Mouse (Mus musculus) midbrain, embryonic 12.5 days (tissue): Measurements from ENCODE around the gene Prkcb. TPM values are rescaled to one million over a fixed set of nuclear protein-coding genes. Genes with fewer than 3 reads are reported as not detected.

ENCODE experiments used
- ATAC-seq: fragments of 200-750 bp; cut with Nextera tagmentation; 2 replicates; pipeline ENCODE4 v1.8.0; 2017; ENCODE audit warnings: low read depth, moderate TSS enrichment, moderate library complexity; ENCODE audit not compliant: low FRiP score
- H3K27ac ChIP-seq: fragments of 300-500 bp; sonication (generic); replicated peaks from 2 replicates; pipeline ENCODE4 v1.5.1; 2016; ENCODE audit warnings: mild to moderate bottlenecking
- H3K27me3 ChIP-seq: fragments of 300-500 bp; sonication (generic); 2 replicates; pipeline ENCODE4 v1.6.1; 2016; ENCODE audit warnings: mild to moderate bottlenecking
- H3K36me3 ChIP-seq: fragments of 300-500 bp; sonication (generic); 2 replicates; pipeline ENCODE4 v1.6.1; 2016
- H3K4me1 ChIP-seq: fragments of 300-500 bp; sonication (generic); 2 replicates; pipeline ENCODE4 v1.6.1; 2016
- H3K4me2 ChIP-seq: fragments of 300-500 bp; sonication (generic); replicated peaks from 2 replicates; pipeline ENCODE4 v1.6.1; 2016; ENCODE audit warnings: mild to moderate bottlenecking, moderate library complexity
- H3K4me3 ChIP-seq: fragments of 300-500 bp; sonication (generic); 2 replicates; pipeline ENCODE4 v1.5.1; 2016; ENCODE audit warnings: mild to moderate bottlenecking
- H3K9ac ChIP-seq: fragments of 300-500 bp; sonication (generic); replicated peaks from 2 replicates; pipeline ENCODE4 v1.6.1; 2016; ENCODE audit warnings: mild to moderate bottlenecking, moderate library complexity
- H3K9me3 ChIP-seq: fragments of 300-500 bp; sonication (generic); 2 replicates; pipeline ENCODE4 v1.6.1; 2016; ENCODE audit warnings: mild to moderate bottlenecking
- WGBS: fragments of 180-500 bp; shearing (Covaris S2); methylation state at CpG from one replicate; pipeline ENCODE4 v1.1.7; 2016; 5-methylcytosine and 5-hydroxymethylcytosine counted together
- polyA plus RNA-seq: library from polyadenylated mRNA; unstranded; fragments of >200 nt; fragmentation: Nextera tagmentation; extraction: Ambion mirVana; gene quantifications from 2 replicates; pipeline ENCODE4 v1.2.1, GENCODE M21; 2016

Prkcb gene
- polyA plus RNA-seq, 1 experiment from 2014 or later: 24.2 TPM

- Histone ChIP-seq H3K36me3 (no peaks in the 10 kb centered on the region), H3K4me2 (no peak overlapping the region), H3K9ac (no peak overlapping the region), H3K27ac (no peak overlapping the region), H3K4me1 (no peaks in the 10 kb centered on the region), H3K27me3 (no peaks in the 10 kb centered on the region), H3K9me3 (no peaks in the 10 kb centered on the region), H3K4me3 (no peak overlapping the region)
- 90% methylated on average over 9 of the region's 9 CpGs for WGBS
- no peak for ATAC-seq
Measured at GRCm38 (mm10) chr7:122415387-122415786, 126.8 kb downstream of the Prkcb start.

GRCm38 (mm10) chr7:122415904-122416303 is 127.4 kb downstream of the Prkcb start:
- H3K9ac ChIP-seq: no peak overlapping the region
- no peaks in the 10 kb centered on the region for H3K4me1 ChIP-seq
- H3K36me3 ChIP-seq: no peaks in the 10 kb centered on the region
- no peaks in the 10 kb centered on the region for H3K27me3 ChIP-seq
- H3K27ac ChIP-seq: no peak overlapping the region
- no peaks in the 10 kb centered on the region for H3K9me3 ChIP-seq
- WGBS: 69% methylated on average over 12 of the region's 12 CpGs
- no peak for ATAC-seq
- H3K4me2 ChIP-seq: no peak overlapping the region
- no peak overlapping the region for H3K4me3 ChIP-seq

- ATAC-seq: no peak
- no peak overlapping the region for H3K4me3 ChIP-seq
- H3K9ac ChIP-seq: no peak overlapping the region
- no peaks in the 10 kb centered on the region for H3K9me3 ChIP-seq
- no peak overlapping the region for H3K27ac ChIP-seq
- H3K4me2 ChIP-seq: no peak overlapping the region
- H3K36me3 ChIP-seq: no peaks in the 10 kb centered on the region
- WGBS: 82% methylated on average over 3 of the region's 3 CpGs
- no peaks in the 10 kb centered on the region for H3K27me3 ChIP-seq
- peaks cover 2% of the 10 kb centered on the region; the same call in 1 of the 2 replicates for H3K4me1 ChIP-seq
Measured at GRCm38 (mm10) chr7:122418551-122418950, 130.0 kb downstream of the Prkcb start.

GRCm38 (mm10) chr7:122423816-122424215 is 135.3 kb downstream of the Prkcb start:
- WGBS: 71% methylated on average over 4 of the region's 4 CpGs
- no peak for ATAC-seq

GRCm38 (mm10) chr7:122429134-122429533 is 140.6 kb downstream of the Prkcb start:
- H3K4me1 ChIP-seq: no peaks in the 10 kb centered on the region
- H3K4me2 ChIP-seq: no peak overlapping the region
- H3K27ac ChIP-seq: no peak overlapping the region
- H3K36me3 ChIP-seq: no peaks in the 10 kb centered on the region
- no peak for ATAC-seq
- 89% methylated on average over 5 of the region's 5 CpGs for WGBS
- no peaks in the 10 kb centered on the region for H3K27me3 ChIP-seq
- no peaks in the 10 kb centered on the region for H3K9me3 ChIP-seq
- H3K9ac ChIP-seq: no peak overlapping the region
- H3K4me3 ChIP-seq: no peak overlapping the region

More at GRCm38 (mm10) chr7:122423816-122424215, 135.3 kb downstream of the Prkcb start:
- Histone ChIP-seq H3K4me2 (no peak overlapping the region), H3K4me1 (peaks cover 2% of the 10 kb centered on the region; the same call in 1 of the 2 replicates), H3K4me3 (no peak overlapping the region), H3K27ac (no peak overlapping the region), H3K27me3 (no peaks in the 10 kb centered on the region), H3K9me3 (no peaks in the 10 kb centered on the region), H3K9ac (no peak overlapping the region), H3K36me3 (no peaks in the 10 kb centered on the region)

- Histone ChIP-seq H3K4me2 (no peak overlapping the region), H3K4me1 (no peaks in the 10 kb centered on the region), H3K27ac (no peak overlapping the region), H3K27me3 (no peaks in the 10 kb centered on the region), H3K4me3 (no peak overlapping the region), H3K9me3 (no peaks in the 10 kb centered on the region), H3K9ac (no peak overlapping the region), H3K36me3 (no peaks in the 10 kb centered on the region)
- ATAC-seq: no peak
- WGBS: 86% methylated on average over 4 of the region's 4 CpGs
Measured at GRCm38 (mm10) chr7:122432401-122432800, 143.8 kb downstream of the Prkcb start.

GRCm38 (mm10) chr7:122433377-122433776 is 144.8 kb downstream of the Prkcb start:
- Histone ChIP-seq H3K4me3 (no peak overlapping the region), H3K36me3 (no peaks in the 10 kb centered on the region), H3K4me2 (no peak overlapping the region), H3K27ac (no peak overlapping the region), H3K4me1 (no peaks in the 10 kb centered on the region), H3K9ac (no peak overlapping the region), H3K27me3 (no peaks in the 10 kb centered on the region), H3K9me3 (no peaks in the 10 kb centered on the region)
- 91% methylated on average over 5 of the region's 5 CpGs for WGBS
- no peak for ATAC-seq

- H3K27me3 ChIP-seq: no peaks in the 10 kb centered on the region
- no peak overlapping the region for H3K9ac ChIP-seq
- H3K9me3 ChIP-seq: no peaks in the 10 kb centered on the region
- no peaks in the 10 kb centered on the region for H3K36me3 ChIP-seq
- 87% methylated on average over 4 of the region's 4 CpGs for WGBS
- H3K27ac ChIP-seq: no peak overlapping the region
- H3K4me2 ChIP-seq: no peak overlapping the region
- no peaks in the 10 kb centered on the region for H3K4me1 ChIP-seq
- no peak for ATAC-seq
- no peak overlapping the region for H3K4me3 ChIP-seq
Measured at GRCm38 (mm10) chr7:122434941-122435340, 146.4 kb downstream of the Prkcb start.

GRCm38 (mm10) chr7:122435561-122435960 is 147.0 kb downstream of the Prkcb start:
- no peaks in the 10 kb centered on the region for H3K36me3 ChIP-seq
- WGBS: 94% methylated on average over 7 of the region's 7 CpGs
- H3K9ac ChIP-seq: no peak overlapping the region

GRCm38 (mm10) chr7:122437390-122437789 is 148.8 kb downstream of the Prkcb start:
- Histone ChIP-seq H3K4me3 (no peak overlapping the region), H3K27me3 (no peaks in the 10 kb centered on the region), H3K4me1 (no peaks in the 10 kb centered on the region), H3K4me2 (no peak overlapping the region), H3K27ac (no peak overlapping the region), H3K36me3 (no peaks in the 10 kb centered on the region), H3K9me3 (no peaks in the 10 kb centered on the region), H3K9ac (no peak overlapping the region)
- ATAC-seq: no peak
- 91% methylated on average over 1 of the region's 1 CpGs for WGBS

More at GRCm38 (mm10) chr7:122435561-122435960, 147.0 kb downstream of the Prkcb start:
- H3K9me3 ChIP-seq: no peaks in the 10 kb centered on the region
- H3K4me3 ChIP-seq: no peak overlapping the region
- H3K27ac ChIP-seq: no peak overlapping the region
- ATAC-seq: no peak
- no peaks in the 10 kb centered on the region for H3K4me1 ChIP-seq
- H3K4me2 ChIP-seq: no peak overlapping the region
- H3K27me3 ChIP-seq: no peaks in the 10 kb centered on the region

GRCm38 (mm10) chr7:122445056-122445455 is 156.5 kb downstream of the Prkcb start:
- Histone ChIP-seq H3K4me2 (no peak overlapping the region), H3K27me3 (no peaks in the 10 kb centered on the region), H3K36me3 (no peaks in the 10 kb centered on the region), H3K9me3 (no peaks in the 10 kb centered on the region), H3K4me1 (no peaks in the 10 kb centered on the region), H3K4me3 (no peak overlapping the region), H3K27ac (no peak overlapping the region), H3K9ac (no peak overlapping the region)
- ATAC-seq: no peak
- 56% methylated on average over 6 of the region's 6 CpGs for WGBS

- no peak for ATAC-seq
- H3K4me1 ChIP-seq: no peaks in the 10 kb centered on the region
- 87% methylated on average over 8 of the region's 8 CpGs for WGBS
- H3K9me3 ChIP-seq: no peaks in the 10 kb centered on the region
- H3K9ac ChIP-seq: no peak overlapping the region
- no peaks in the 10 kb centered on the region for H3K27me3 ChIP-seq
- H3K27ac ChIP-seq: no peak overlapping the region
- H3K36me3 ChIP-seq: no peaks in the 10 kb centered on the region
- H3K4me2 ChIP-seq: no peak overlapping the region
- H3K4me3 ChIP-seq: no peak overlapping the region
Measured at GRCm38 (mm10) chr7:122452671-122453070, 164.1 kb downstream of the Prkcb start.
